ENCODE assay signal across 12 mouse cellular contexts in the genomic region with DNA sequence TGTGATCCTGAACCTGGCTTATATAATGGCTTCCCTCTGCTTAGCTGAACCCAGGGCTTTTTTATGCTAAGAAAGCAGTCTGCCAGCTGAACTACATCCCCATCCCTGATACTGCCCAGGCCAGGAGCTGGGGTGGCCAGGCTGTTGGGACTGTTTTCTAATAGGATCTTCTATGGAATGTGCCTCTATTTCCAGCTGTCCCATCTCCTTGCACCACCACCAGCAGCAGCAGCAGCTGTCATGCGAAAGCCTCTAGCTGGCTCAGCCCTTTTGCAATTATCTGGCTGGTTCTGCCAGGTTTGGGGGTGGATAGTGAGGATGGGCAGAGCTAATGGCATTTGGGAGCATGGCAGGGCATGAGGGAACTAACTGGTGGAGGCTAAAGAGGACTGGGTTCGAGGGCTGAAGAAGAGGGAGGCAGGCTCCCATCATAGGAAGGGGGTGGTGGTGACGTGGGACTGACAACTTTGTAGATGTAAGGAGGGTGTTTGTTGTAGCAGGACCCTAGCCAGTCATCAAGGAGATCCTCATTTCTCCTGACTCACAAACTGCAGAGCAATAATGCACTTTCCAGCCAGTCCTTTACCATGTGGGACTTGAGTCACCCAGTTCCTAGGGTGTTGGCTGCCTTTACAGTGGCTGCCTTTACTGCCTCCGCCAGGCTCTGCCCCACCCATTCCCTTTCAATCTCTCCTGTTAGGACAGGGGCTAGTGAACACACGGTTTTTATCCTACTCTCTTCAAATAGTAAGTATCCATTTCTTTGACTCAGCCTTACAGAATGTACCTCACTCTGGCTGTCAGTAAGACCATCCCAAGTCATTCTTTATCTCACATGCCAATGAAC. TPM values are rescaled to one million over a fixed set of nuclear protein-coding genes. Genes with fewer than 3 reads are reported as not detected.
A peak's percentile ranks its signal among the peaks of the same experiment; 100 is the strongest.
DNase-seq lines count a peak whose midpoint lies in the region; ATAC-seq and TF ChIP-seq lines count a peak whose summit lies in the region.
"Had no signal": no experiment of that assay in that cellular context is flagged by ENCODE, and none has a peak within 500 bp of the region (broad histone marks: within the 10 kb centered on the region; RNA-seq: fewer than 3 reads in every experiment).

No protein-coding gene starts in this region.

- no peak overlapping the region for H3K9ac ChIP-seq in liver, postnatal 0 days (replicated peaks)
- H3K9ac ChIP-seq: midbrain, embryonic 12.5 days had no signal

- TF ChIP-seq CTCF in bone marrow, adult 2 months (IDR thresholded peaks at IDR 0.05; ENCODE audit: control insufficient read depth, insufficient read depth, low read length) = no peak
- no peak for TF ChIP-seq CTCF in liver, postnatal 0 days (IDR thresholded peaks at IDR 0.05; ENCODE audit: low read depth)

- H3K4me2 ChIP-seq in liver, postnatal 0 days (ENCODE audit: low read depth, low read length) = no peak overlapping the region
- H3K4me2 ChIP-seq: midbrain, embryonic 12.5 days had no signal

- no peaks in the 10 kb centered on the region for H3K27me3 ChIP-seq in liver, postnatal 0 days (ENCODE audit: insufficient read depth, low read length)

- H3K36me3 ChIP-seq in liver, postnatal 0 days (replicated peaks; ENCODE audit: insufficient read depth, low read length) = peaks cover 18% of the 10 kb centered on the region

- no peaks in the 10 kb centered on the region for H3K9me3 ChIP-seq in liver, postnatal 0 days (ENCODE audit: low read length)
- H3K9me3 ChIP-seq: midbrain, embryonic 12.5 days had no signal

- H3K4me3 ChIP-seq in bone marrow, adult 2 months (replicated peaks; ENCODE audit: control insufficient read depth, low read depth, low read length) = no peak overlapping the region
- H3K4me3 ChIP-seq in liver, postnatal 0 days (ENCODE audit: low read depth, low read length) = no peak overlapping the region
- H3K4me3 ChIP-seq: midbrain, embryonic 12.5 days had no signal

- peak; percentile 60 for DNase-seq in gastrocnemius, postnatal 25 days
- no peak for DNase-seq in gastrocnemius, postnatal 36 days
- peak; percentile 96 for DNase-seq in 3T3-L1 (ENCODE audit: low read depth, low spot score)
- no peak for DNase-seq in liver, postnatal 0 days
- DNase-seq in left cerebral cortex, adult 11 months (ENCODE audit: low spot score) = no peak
- no peak for DNase-seq in adrenal gland, adult 18-20 months (ENCODE audit: low spot score in 2 of 2)
- DNase-seq: cerebellum, adult 18-20 months; kidney, postnatal 36 days; right cerebral cortex, postnatal 4 days had no signal

- intact Hi-C loops in gastrocnemius, postnatal 36 days (cut with DNase I) = no loop called here

- peak overlapping the region; percentile 67 for H3K27ac ChIP-seq in bone marrow, adult 2 months (ENCODE audit: control insufficient read depth, insufficient read depth, low read depth, low read length, poor library complexity)
- H3K27ac ChIP-seq in liver, postnatal 0 days (ENCODE audit: low read depth) = peak overlapping the region; percentile 52; the same call in 1 of the 2 replicates

- WGBS in bone marrow, adult 2 months = 57% methylated on average over 5 of the region's 5 CpGs
- 41% methylated on average over 5 of the region's 5 CpGs for WGBS in liver, postnatal 0 days (ENCODE audit: insufficient replicate concordance)

- no peak for TF ChIP-seq POLR2A in bone marrow, adult 2 months (IDR thresholded peaks at IDR 0.05; ENCODE audit: borderline replicate concordance, control insufficient read depth, low read depth, low read length)

- peak; percentile 15; the same call in 1 of the 2 replicates for ATAC-seq in liver, postnatal 0 days
- no peak for ATAC-seq in inflammation-experienced regulatory T-cells, adult 6 months

- no peak for TF ChIP-seq EP300 in liver, postnatal 0 days (IDR thresholded peaks at IDR 0.05; ENCODE audit: low read depth)

- H3K4me1 ChIP-seq in bone marrow, adult 2 months (ENCODE audit: control insufficient read depth, insufficient read depth, low read length) = peaks cover 3% of the 10 kb centered on the region
- peaks cover 34% of the 10 kb centered on the region for H3K4me1 ChIP-seq in liver, postnatal 0 days (ENCODE audit: insufficient read depth)

RNA-seq across cellular contexts. Expression of a gene that starts 6.6 kb away (rescaled TPM):
- total RNA-seq in gastrocnemius, postnatal 25 days (2021) = 100 to 1,000 TPM; 183 to 204 TPM
- total RNA-seq in gastrocnemius, postnatal 36 days (2021) = 100 to 1,000 TPM; 171 to 208 TPM
- 17.4 and 40.1 TPM in 2 replicates for polyA plus RNA-seq in bone marrow, adult 2 months (2011; ENCODE audit: insufficient read depth, insufficient read length, low replicate concordance, missing spikeins)
- polyA plus RNA-seq in liver, postnatal 0 days (2015; fragmentation: Nextera tagmentation; extraction: Ambion mirVana) = 3.5 and 4.0 TPM in 2 replicates
- total RNA-seq in adrenal gland, adult 18-20 months (2021) = 100 to 1,000 TPM in 1 of 2 experiments, 10 to 100 TPM in 1; 88.9 to 162 TPM
- polyA plus RNA-seq in inflammation-experienced regulatory T-cells, adult 6 months (2017; shearing (Covaris generic)) = 10 to 100 TPM; 42.4 to 81.3 (median 54.5) TPM

RNA-seq across cellular contexts. Expression of a gene that starts 15.7 kb away (rescaled TPM):
- total RNA-seq in gastrocnemius, postnatal 25 days (2021) = 100 to 1,000 TPM; 464 to 492 TPM
- 100 to 1,000 TPM; 441 to 447 TPM for total RNA-seq in gastrocnemius, postnatal 36 days (2021)
- 129 and 224 TPM in 2 replicates for polyA plus RNA-seq in bone marrow, adult 2 months (2011; ENCODE audit: insufficient read depth, insufficient read length, low replicate concordance, missing spikeins)
- polyA plus RNA-seq in liver, postnatal 0 days (2015; fragmentation: Nextera tagmentation; extraction: Ambion mirVana) = 129 and 134 TPM in 2 replicates
- total RNA-seq in adrenal gland, adult 18-20 months (2021) = 100 to 1,000 TPM; 334 to 342 TPM
- 100 to 1,000 TPM; 465 to 725 (median 677) TPM for polyA plus RNA-seq in inflammation-experienced regulatory T-cells, adult 6 months (2017; shearing (Covaris generic))

RNA-seq across cellular contexts. Expression of a gene that starts 28.9 kb away (rescaled TPM):
- 1 to 10 TPM; 5.7 to 7.2 TPM for total RNA-seq in gastrocnemius, postnatal 25 days (2021)
- 1 to 10 TPM; 6.0 to 7.7 TPM for total RNA-seq in gastrocnemius, postnatal 36 days (2021)
- 10.7 and 19.1 TPM in 2 replicates for polyA plus RNA-seq in bone marrow, adult 2 months (2011; ENCODE audit: insufficient read depth, insufficient read length, low replicate concordance, missing spikeins)
- polyA plus RNA-seq in liver, postnatal 0 days (2015; fragmentation: Nextera tagmentation; extraction: Ambion mirVana) = 9.0 and 10.7 TPM in 2 replicates
- total RNA-seq in adrenal gland, adult 18-20 months (2021) = 10 to 100 TPM; 23.1 to 26.1 TPM
- 10 to 100 TPM; 17.6 to 38.3 (median 35.3) TPM for polyA plus RNA-seq in inflammation-experienced regulatory T-cells, adult 6 months (2017; shearing (Covaris generic))

RNA-seq across cellular contexts. Expression of a gene that starts 40.9 kb away (rescaled TPM):
- total RNA-seq in gastrocnemius, postnatal 25 days (2021) = 10 to 100 TPM; 19.5 to 21.9 TPM
- 10 to 100 TPM; 19.4 to 24.1 TPM for total RNA-seq in gastrocnemius, postnatal 36 days (2021)
- 67.4 and 91.6 TPM in 2 replicates for polyA plus RNA-seq in bone marrow, adult 2 months (2011; ENCODE audit: insufficient read depth, insufficient read length, low replicate concordance, missing spikeins)
- polyA plus RNA-seq in liver, postnatal 0 days (2015; fragmentation: Nextera tagmentation; extraction: Ambion mirVana) = 43.0 and 45.7 TPM in 2 replicates
- total RNA-seq in adrenal gland, adult 18-20 months (2021) = 10 to 100 TPM; 81.1 to 89.8 TPM
- polyA plus RNA-seq in inflammation-experienced regulatory T-cells, adult 6 months (2017; shearing (Covaris generic)) = 10 to 100 TPM; 78.8 to 96.7 (median 81.2) TPM

RNA-seq across cellular contexts. Expression of a gene that starts 53.2 kb away (rescaled TPM):
- 1 to 10 TPM; 6.0 to 7.2 TPM for total RNA-seq in gastrocnemius, postnatal 25 days (2021)
- total RNA-seq in gastrocnemius, postnatal 36 days (2021) = 1 to 10 TPM; 5.1 to 7.3 TPM
- polyA plus RNA-seq in bone marrow, adult 2 months (2011; ENCODE audit: insufficient read depth, insufficient read length, low replicate concordance, missing spikeins) = 31.1 and 54.7 TPM in 2 replicates
- polyA plus RNA-seq in liver, postnatal 0 days (2015; fragmentation: Nextera tagmentation; extraction: Ambion mirVana) = 8.0 and 9.5 TPM in 2 replicates
- total RNA-seq in adrenal gland, adult 18-20 months (2021) = 10 to 100 TPM; 41.5 to 59.5 TPM
- polyA plus RNA-seq in inflammation-experienced regulatory T-cells, adult 6 months (2017; shearing (Covaris generic)) = 10 to 100 TPM; 20.3 to 25.7 (median 20.4) TPM

Comparison
In these comparisons a context has a peak if more than half of its experiments do, and no peak if none do; other contexts are left out.
1. DNase-seq: peak in gastrocnemius, postnatal 25 days (single experiment) and 3T3-L1 (single experiment); none in gastrocnemius, postnatal 36 days (0 of 2), liver, postnatal 0 days (single experiment), left cerebral cortex, adult 11 months (single experiment) and adrenal gland, adult 18-20 months (0 of 2).